Mouse (Mus musculus) embryo, embryonic 9.5 days (tissue): Measurements from ENCODE around the gene Slc7a15.
"Not testable (repeated sequence)": the region's sequence is repeated elsewhere in the genome, so short reads cannot be mapped to it uniquely, and the experiment has no call there.

ENCODE experiments used
- DNase-seq: peaks from one replicate; pipeline ENCODE4 v3.0.0-alpha.2; 2017; ENCODE audit errors: extremely low spot score

Gene Slc7a15

DNA sequence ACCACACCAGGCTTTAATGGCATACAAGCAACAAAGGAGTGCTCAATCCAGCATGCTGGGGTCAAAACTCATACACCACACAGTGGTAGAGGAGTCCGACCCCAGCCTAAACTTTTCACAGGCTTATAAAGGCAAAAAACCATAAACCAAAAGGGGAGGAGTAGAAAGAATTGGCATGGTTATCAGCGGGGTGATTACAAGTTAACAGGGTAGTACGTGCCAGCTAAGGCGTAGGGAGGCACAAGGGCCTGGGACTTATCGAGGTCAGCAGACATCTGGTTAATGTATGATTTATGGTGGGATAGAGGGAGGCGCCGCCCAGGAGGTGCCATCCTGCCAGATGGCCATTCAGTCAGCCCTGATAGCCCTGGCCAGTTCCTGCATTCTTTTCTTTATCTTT, at the start of gene Slc7a15:
TSS of gene Slc7a15 (minus strand) at position 101 of the 400 bp plus-strand sequence.
- not testable (repeated sequence) for DNase-seq

DNA sequence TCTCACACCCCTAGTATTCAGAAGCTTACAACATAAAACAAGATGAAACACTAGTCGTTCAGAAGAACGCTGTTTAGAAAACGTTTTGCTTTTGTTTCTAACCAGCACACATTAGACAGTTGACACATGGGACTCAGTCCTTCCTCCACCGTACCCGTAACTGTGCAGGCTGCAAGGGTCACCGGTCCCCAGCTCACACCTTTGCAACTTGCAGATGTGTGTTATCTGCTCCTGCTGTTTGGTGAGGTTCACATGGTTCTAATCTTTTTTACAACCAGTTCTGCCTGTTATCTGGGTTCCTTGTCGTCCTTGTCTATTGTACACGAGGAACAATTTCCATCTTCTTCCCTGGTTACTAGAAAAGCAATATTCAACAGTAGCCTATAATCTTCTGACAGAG, 49.3 kb upstream of the Slc7a15 start:
- DNase-seq: not testable (repeated sequence)

DNA sequence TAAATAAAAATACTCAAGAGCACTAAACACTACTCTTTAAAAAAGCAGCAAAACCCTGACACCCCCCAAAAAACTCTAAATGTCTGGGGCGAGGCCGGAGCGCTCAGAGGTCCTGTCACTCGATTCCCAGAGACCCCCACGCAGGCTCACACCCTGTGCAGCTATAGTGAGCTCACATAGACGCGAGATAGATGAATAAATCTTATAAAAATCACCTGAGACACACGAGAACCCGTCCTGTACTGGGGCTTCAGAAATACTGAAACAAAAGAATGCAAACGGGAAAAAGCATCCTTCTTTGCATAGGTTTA, 42.5 kb upstream of the Slc7a15 start:
- no peak for DNase-seq

DNA sequence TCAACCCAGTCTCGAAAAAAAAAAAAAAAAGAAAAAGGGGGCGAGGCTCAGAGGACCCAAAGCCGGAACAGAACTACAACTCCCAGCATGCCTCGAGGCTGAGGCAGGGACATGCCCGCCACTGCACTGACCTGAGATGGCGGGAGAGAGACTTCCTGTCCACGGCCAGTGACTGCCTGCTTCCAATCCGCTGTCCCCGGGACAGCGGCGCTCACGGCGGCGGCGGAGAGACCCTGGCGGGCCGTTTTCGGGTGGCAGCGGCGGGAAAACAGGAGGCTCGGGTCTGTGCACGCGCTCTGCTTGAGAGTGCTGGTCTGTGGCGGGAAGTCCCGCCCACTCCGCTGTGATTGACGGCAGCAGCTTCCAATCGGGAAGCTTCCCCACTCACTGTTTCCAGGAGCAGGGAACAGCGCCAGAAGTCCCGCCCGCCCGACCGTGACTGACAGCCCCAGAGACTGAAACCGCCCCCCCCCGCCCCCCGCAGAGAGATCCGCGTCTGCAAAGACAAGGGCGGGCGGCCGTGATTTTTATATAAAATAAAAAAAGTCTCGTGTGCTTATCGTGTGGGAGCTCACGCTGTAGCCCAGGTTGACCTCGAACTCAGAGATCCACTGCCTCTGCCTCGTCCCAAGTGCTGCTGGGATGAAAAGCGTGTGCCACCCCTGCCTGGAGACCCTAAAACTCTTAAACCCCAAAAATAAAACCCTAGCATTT, 42.0 kb upstream of the Slc7a15 start:
- DNase-seq: peak; percentile 97

DNA sequence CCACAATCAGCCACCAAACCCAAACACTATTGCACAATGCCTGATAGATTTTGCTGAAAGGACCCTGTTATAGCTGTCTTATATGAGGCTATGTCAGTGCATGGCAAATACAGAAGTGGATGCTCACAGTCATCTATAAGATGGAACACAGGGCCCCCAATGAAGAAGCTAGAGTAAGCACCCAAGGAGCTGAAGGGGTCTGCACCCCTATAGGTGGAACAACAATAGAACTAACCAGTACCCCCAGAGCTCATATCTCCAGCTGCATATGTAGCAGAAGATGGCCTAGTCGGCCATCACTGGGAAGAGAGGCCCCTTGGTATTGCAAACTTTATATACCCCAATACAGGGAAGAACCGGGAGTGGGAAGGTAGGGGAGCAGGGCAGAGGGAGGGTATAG, 41.3 kb upstream of the Slc7a15 start:
- DNase-seq: not testable (repeated sequence)

DNA sequence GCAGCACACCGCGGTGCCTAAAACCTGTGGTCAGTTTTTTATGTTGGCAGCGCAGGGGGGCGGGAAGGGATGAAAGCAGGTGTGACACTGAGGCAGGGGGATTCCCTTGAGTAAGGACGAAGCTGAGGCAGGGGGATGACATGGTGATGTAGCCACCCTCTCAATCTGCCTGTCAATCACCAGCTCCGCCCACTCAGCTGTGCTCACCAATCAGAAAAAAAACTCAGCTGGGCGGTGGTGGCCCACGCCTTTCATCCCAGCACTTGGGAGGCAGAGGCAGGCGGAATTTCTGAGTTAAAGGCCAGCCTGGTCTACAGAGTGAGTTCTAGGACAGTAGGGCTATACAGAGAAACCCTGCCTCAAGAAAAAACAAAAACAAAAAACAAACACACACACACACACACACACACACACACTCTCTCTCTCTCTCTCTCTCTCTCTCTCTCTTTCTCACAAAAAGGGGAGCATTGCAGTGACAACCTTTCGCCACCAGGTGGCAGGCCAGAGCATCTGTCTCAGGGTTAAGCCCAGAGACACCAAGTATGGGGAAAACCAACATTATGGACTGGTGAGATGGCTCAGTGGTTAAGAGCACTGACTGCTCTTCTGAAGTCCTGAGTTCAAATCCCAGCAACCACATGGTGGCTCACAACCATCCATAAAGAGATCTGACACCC, 39.7 kb upstream of the Slc7a15 start:
- peak; percentile 70 for DNase-seq

DNA sequence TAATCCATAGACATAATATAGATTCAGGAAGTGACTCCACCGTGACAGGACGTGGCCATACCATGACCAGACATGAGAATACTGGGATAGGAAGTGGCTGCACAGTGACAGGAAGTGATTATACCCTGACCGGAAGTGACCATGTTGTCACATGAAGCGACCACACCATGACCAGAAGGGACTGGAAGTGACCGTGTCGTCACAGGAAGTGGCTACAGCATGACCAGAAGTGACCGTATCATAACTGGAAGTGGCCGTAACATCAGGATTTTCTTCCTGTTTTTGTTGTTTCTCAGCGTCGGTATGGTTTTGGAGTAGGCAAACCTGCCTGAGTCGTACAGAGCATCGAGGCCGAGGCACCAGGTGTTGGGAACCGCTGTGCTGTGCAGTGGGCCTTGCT, 38.1 kb upstream of the Slc7a15 start:
- no peak for DNase-seq

DNA sequence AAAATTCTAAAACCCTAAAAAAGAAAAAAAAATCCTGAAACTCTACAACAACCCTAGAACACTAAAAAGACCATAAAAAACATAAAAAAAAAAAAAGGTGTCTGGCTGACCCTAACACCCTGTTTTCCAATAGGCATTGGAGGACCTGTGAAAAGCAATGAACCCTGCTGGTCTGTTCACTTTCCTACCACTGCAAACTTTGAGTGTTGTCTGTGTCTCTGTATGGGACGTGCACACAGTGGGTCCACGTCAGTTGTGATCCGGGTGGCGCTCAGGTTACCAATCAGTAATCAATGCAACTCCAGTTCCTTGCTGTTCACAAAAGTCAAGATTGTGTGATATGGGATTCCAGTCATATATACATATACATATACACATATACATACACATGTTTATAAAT, 36.7 kb upstream of the Slc7a15 start:
- no peak for DNase-seq

DNA sequence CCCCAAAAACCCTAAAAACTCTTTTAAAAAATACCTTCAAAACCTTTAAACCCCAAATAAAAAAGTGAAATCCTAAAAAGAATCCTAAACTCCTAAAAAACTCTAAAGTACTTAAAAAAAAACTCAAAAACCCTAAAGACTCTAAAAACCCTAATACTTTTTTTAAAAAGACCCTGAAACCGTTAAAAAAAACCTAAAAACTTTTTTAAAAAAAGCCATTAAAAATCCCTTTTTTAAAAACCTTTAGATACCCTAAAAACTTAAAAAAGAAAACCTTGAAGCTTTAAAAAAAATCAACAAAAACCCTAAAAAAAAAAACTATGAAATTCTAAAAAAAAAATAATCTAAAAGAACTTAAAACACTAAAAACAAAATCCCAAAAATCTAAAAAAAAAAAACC, 35.4 kb upstream of the Slc7a15 start:
- no peak for DNase-seq

DNA sequence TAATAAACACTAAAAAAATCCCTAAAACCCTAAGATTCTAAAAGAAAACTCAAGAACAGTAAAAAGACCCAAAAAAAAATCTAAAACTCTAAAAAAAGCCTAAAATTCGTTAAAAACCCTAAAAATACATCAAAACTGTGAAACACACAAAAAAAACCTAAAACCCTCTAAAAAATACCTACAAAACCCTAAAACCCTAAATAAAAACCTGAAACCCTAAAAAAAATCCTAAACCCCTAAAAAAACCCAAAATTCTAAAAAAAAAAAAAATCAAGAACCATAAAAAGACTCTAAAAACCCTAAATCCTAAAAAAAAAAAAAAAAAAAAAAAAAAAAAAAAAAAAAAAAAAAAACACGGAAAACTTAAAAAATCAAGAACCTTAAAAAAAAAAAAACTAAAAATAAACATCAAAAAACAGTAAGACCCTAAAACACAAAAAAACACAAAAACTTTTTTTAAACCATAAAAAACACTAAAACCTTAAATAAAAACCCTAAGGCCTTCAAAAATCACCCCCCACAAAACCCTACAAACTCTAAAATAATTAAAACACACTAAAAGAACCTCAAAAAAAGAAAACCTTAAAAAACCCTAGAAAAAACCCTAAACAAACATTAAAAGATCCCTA, 34.0 kb upstream of the Slc7a15 start:
- no peak for DNase-seq

DNA sequence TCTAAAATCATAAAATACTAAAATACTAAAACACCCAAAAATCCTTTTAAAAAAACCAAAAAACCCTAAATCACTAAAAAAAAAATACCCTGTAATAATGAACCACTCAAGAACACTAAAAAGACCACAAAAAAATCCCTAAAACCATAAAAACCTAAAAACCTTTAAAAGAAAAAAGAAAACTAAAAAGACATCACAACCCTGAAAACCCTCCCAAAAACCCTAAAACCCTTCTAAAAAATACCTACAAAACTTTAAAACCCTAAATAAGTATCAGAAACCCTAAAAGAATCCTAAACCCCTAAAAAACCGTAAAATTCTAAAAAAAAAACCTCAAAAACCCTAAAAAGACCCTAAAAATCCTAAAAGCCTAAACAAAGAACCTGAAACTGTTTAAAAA, 32.8 kb upstream of the Slc7a15 start:
- no peak for DNase-seq

DNA sequence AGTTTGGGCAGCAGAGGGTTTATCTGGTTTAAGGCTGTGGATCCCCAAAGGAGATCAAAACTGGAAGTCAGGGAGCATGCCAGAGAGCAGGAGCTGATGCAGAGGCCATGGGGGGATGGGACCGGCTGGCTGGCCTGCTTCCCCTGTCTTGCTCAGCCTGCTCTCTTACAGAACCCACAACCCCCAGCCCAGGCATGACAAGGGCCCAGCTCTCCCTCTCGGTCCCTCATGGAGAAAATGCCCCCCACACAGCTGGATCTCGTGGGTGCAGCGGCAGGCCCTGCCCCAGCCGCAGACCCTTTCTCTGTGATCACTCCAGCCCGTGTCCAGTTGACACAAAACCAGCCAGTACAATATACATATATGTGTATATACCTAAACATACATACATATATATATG, 30.7 kb upstream of the Slc7a15 start:
- DNase-seq: no peak

DNA sequence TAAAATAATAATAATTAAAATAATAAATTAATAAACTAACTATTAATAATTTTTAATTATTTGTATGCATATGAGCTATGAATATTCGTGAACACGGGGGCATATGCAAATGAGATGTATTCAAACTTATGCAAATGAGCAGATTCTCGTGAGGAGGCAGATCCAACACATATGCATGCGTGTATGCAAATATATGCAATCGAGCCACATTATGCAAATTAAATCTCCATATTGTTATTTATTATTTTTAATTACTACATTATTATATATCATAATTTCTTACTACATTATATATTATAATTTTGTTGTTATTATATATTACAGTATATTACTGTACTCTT, 21.8 kb upstream of the Slc7a15 start:
- DNase-seq: no peak

DNA sequence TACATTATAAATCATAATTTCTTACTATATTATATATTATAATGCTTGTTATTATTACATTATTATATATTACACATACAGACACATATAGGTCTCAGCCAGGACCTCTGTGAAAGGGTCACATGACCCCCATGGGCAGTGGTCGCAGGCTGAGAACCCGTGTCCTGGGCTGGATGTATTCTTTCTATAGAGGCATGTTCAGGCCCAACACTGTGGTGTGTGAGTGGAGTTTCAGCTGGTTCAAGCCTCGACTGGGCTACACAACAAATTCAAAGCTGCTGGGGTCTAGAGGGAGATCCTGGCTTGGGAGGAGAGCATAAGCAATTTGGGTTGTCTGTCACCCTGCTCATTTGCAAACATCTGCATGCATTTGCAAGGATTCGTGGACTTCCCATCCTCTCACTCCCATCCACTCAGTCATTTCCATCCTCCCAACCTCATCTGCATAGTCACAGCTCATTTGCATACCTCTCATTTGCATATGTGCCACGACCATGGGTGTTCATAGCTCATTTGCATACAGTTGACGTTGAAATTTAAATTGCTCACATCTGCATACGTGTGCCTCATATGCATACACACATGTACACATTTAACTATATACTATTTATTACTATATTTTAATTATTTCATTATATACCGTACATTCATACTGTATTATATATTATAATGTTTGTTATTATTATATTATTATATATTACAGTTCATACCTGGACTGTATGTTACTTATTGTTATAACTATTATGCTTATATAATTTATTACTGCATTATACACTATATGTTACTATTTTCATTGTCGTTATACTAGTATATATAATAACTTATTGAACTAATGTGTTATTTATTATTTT, 21.2 kb upstream of the Slc7a15 start:
- no peak for DNase-seq

DNA sequence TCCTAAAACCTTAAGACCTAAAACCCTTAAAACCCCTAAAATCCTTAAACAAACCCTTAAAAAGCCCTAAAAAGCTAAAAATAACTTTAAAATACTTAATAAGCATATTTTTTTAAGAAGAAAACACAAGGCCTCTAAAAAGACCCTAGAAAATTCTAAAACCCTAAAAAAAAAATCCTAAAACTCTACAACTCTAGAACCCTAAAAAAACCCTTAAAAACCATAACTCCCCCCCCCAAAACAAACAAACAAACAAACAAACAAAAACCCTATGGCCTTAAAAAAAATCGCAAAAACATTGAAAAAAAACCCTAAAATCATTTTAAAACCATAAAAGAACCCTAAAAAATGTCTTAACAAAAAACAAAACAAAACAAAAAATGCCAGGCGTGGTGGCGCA, 19.4 kb upstream of the Slc7a15 start:
- no peak for DNase-seq

DNA sequence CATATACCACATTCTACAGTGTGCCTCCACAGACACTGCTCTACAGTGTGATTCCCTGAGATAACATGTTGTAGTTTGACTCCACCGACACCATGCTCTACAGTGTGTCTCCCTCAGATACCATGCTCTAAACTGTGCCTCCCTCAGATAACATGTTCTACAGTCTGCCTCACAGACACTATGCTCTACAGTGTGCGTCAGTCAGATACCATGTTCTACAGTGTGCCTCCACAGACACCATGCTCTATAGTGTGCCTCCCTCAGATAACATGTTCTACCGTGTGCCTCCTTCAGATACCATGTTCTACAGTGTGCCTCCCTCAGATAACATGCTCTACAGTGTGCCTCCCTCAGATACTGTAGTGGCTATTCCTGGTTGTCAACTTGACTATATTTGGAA, 10.2 kb upstream of the Slc7a15 start:
- no peak for DNase-seq

DNA sequence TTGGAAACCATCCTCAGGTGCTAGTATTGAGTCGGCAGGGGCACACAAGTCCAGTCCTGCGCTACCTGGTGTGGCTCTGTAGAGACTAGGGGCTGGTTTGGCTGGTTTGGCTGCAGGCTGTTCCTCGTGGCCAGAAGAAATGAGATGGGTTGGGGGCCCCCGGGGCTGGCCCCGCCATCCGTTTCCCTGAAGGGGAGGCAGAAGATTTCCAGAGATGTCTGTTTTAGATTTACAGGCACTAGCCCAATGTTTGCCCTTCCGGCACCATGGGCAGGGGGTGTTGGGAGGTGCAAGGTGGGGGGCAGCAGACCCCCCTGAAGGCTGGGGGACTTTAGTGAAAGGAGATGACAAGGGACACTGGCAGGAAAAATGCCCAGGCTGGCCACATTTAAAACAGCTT, 3.3 kb downstream of the Slc7a15 start:
- no peak for DNase-seq

DNA sequence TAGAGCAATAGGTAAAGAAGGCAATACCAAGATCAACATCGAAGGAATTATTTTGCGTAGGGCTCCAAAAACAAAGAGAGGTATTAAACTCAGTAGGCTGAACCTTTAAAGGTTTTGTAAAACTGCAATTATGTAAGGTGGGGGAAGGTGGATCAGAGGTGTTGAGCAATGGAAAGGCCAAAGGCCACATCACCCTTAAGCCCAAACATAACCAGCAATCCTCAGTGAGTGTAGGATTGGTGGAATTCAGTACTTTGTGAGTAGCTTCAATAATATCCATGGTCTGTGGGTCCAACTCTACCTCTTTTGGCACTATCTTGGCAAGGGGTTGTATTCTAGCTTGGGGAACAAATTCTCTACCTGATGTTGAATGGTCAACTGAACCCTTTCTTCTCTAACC, 7.5 kb downstream of the Slc7a15 start:
- not testable (repeated sequence) for DNase-seq

DNA sequence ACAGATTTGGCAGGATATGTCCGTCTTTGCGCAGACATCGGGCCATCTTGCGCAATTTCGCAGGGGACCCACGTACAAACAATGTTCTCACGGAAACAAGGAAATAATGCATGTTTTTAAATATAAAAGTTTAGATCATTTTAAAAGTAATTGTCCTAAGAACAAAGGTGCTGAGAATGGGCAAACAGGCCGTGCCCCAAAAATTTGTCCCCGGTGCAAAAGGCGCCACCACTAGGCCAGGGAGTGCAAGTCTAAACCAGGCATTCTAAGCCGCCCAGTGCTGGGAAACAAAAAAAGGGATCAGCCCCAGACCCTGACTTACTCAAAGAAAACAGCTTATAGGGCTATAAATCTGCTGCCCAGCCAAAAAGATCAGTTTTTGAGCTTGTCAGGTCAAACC, 25.5 kb downstream of the Slc7a15 start:
- DNase-seq: no peak

DNA sequence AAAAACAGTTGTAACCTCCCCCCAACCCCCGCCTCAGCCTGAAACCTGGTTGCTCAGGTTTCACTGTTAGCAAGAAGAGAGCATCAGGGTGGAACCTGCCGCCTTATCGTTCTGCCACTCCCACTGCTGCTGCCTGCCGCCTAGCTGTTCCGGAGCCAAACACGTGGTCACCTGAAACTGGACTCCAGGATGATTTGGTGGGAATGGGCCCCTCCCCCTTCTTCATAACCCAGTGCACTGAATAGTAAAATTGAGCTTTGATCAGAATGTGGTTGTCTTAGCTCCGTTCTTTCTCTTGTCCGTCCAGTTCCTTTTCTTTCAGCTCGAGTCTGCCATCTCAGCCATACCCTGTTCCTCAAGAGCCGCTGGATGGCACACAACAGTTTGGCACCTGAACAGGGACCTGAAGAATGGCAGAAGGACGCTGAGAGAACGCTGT, 26.9 kb downstream of the Slc7a15 start:
- DNase-seq: not testable (repeated sequence)

DNA sequence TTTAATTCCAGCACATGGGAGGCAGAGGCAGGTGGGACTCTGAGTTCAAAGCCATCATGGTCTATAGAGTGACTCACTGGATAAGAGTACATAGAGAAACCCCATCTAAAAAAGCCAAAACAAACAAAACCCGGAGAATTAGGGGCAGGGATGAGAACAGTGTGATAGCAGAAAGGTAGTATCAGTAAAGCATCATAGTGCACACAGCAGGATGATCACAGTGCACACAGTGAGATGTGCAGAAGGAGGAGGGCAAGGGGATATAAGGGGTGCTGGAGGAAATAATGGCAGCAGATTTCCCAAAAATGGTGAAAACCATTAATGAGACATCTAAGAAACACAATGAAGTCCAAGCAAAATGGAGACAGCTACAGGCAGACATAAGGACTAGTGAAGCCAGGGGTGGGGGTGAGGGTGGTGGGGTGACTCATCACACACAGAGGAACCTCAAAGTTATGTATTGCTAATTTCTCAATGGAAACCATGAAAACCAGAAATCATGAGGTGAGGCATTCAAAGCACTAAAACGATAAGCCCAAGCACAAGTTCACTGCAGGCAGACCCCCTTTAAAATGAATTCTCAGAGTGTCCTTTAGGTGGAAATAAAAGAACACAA, 27.5 kb downstream of the Slc7a15 start:
- DNase-seq: not testable (repeated sequence)

DNA sequence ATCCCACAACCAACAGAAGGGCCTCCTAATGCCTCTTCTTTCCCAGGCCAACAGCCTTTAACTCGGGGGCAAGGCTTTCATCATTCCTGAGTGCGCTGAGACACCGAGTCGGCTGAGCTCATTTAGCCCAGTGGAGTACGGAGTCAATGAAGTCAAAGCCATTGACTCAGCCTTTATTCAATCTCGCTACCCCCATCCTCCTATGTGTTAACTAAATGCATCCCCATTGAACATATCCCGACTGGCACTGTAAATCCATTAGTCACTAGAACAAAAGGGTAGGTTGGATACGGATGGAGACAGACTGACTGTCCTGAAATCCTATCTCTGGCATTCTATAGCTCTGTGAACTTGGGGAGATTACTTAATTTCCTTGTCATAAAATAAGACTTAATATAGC, 36.7 kb downstream of the Slc7a15 start:
- not testable (repeated sequence) for DNase-seq
